Mouse (Mus musculus): ENCODE measurements at regions not wholly inside any gene's neighbourhood (a gene's known extent, or its start where the extent isn't known, plus 50 kb on each side); places are given as distances from the start of the nearest gene placed in this dataset.

DNA sequence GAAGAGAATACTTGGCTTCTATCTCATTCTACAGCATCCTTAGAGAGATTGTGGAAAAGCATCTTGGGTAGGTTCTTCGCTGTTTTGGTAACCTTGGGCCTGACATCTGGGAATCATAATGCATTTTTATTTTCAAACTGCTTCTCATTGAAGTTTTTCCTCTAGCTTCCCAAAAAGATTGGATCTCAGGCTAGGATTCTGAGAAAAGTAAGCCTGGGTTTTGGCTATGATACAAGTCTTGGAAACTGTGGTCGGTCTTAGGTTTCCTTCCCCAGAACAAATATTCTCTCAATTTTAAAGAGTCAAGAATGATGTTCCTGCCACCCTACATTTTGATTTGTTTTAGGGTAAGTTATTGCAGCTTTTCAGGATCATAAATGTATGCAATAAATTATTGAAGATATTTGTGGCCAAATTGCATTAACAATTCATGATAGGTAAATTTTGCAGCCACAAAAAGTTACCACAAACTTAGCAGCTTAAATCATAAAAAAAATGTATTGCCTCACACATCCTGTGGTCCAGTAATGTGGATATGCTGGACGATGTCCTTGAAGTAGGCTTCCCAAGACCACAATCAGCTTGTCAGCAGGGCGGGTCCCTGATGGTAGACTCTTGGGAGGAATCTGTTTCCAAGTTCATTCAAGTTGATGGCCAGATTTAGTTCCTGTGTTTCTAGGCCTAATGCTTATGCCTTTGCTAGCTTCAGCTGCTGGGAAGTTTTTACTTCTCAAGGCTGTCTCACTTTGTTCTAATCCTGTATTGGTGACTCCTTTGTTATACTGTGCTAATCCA, 257.6 kb upstream of the Adamts5 start:
- TF ChIP-seq POLR2A (IDR thresholded peaks at IDR 0.05; ENCODE audit: control insufficient read depth, low read depth, low read length): no peak
- no peak for TF ChIP-seq CTCF (IDR thresholded peaks at IDR 0.05; ENCODE audit: control insufficient read depth, insufficient read depth, insufficient replicate concordance, low read depth, low read length)
